Mouse (Mus musculus): ENCODE data around the gene Neil3.
"Not testable (repeated sequence)": the region's sequence is repeated elsewhere in the genome, so short reads cannot be mapped to it uniquely, and the experiment has no call there.

Gene Neil3

GRCm38 (mm10) chr8:53538049-53538448 lies 100.8 kb downstream of the Neil3 start:
- DNase-seq (ENCODE audit: low read depth, low spot score) = not testable (repeated sequence)

Data from ES-CJ7 (cell line).